Mouse (Mus musculus): ENCODE data around the gene Adcy2. TPM values are rescaled to one million over a fixed set of nuclear protein-coding genes. Genes with fewer than 3 reads are reported as not detected.

Adcy2 gene
- polyA plus RNA-seq, 1 experiment from 2014 or later: 0.63 TPM

DNA sequence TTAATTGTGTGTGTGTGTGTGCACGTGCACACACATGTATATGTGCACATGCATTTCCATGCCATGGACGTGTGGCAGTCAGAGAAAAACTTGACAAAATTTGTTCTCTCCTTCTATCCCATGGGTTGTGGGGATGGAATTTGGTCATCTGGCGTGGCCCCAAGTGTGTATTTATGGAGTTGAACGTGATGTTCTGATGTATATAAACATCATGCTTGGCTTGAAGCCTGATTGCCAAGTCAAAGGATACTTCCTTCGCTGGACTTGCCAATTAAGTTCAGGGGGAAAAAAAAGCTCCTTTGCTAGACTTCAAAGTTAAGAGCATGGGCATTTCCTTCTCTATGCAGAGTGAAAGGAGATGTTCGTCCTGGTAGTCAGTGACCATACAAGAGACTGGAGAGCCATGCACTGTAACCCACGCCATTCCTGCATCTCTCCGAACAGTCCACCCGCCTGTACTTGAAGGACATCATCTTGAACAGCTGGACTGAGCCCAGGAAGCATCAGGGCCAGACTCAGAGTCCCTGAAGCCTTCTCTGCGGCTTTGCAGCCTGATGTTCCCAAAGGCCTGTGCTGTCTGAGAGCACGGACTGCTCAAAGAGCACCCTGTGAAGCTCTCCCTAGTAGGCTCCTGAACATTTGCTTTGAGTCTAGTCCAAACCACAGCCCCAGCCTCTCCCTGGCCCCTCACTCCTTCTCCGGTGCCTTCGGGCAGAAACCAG is 178.3 kb downstream of the Adcy2 start:
- H3K9ac ChIP-seq: no peak overlapping the region
- H3K36me3 ChIP-seq: no peaks in the 10 kb centered on the region
- H3K4me1 ChIP-seq: no peaks in the 10 kb centered on the region
- no peak overlapping the region for H3K27ac ChIP-seq (replicated peaks)
- H3K27me3 ChIP-seq (replicated peaks): no peaks in the 10 kb centered on the region
- 71% methylated on average over 13 of the region's 13 CpGs for WGBS
- H3K4me2 ChIP-seq: no peak overlapping the region
- ATAC-seq (ENCODE audit: extremely low read depth, insufficient number of reproducible peaks, low FRiP score, low TSS enrichment): no peak
- 0 out of 2 replicates have a peak, but pooled peaks cover 3% of the 10 kb centered on the region for H3K9me3 ChIP-seq
- no peak overlapping the region for H3K4me3 ChIP-seq

DNA sequence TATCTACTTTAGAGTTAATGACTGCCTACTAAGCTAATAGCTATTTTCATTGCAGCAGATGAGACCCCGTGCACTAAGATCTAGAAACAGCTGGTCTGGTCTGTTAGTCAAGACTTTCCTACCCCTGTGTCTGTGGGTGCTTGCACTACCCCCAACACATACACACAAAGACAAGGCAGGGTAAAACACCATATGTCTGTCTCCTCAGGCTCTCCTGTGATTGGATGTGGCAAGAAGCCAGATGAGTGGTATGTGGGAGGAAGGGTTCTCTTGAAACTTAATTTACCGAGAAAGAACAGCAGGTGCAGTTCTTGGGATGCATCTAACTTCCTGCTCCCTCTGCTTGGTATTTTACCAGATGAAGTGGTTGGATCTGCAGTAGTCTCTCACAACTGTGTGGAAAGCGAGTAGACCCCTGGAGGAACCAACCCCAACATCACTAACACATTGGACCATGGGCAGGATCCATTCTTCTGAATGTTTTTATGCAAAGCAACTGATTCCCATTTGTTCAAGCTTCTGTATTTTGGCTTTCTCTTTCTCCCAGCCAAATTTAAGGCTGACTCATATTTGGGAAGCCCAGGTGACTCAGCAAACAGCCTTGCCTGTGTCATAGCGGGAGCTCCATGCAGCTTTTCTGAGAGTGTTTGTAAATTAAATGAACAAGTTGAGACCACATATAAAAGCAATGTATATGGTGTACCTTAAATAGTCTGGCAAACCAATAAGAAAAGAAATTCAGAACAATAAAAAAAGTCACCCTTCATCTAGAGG is 183.4 kb downstream of the Adcy2 start:
- Histone ChIP-seq H3K36me3 (no peaks in the 10 kb centered on the region), H3K27me3 (replicated peaks) (no peaks in the 10 kb centered on the region), H3K9ac (no peak overlapping the region), H3K9me3 (no peaks in the 10 kb centered on the region), H3K27ac (replicated peaks) (no peak overlapping the region), H3K4me2 (no peak overlapping the region), H3K4me1 (no peaks in the 10 kb centered on the region), H3K4me3 (no peak overlapping the region)
- 73% methylated on average over 4 of the region's 4 CpGs for WGBS
- ATAC-seq (ENCODE audit: extremely low read depth, insufficient number of reproducible peaks, low FRiP score, low TSS enrichment): no peak

DNA sequence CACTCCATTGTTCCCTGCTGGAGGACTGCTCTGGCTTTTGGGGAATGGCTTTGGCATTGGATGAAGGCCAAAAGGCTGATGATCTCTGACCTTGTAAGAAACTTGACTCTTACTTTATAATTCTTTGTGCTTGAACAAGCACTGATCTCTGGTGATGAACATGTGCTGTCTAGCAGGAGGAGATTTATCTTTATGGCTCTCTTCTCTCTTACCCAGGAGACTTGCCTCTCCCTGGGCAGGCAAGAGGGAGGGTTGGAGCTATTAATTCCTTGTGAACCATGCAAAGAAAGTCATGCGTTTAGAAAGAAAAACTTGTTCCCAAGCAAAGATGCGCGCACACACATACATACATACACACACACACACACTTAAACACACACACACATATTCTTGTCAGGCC is 188.2 kb downstream of the Adcy2 start:
- no peak overlapping the region for H3K9ac ChIP-seq
- 93% methylated on average over 3 of the region's 3 CpGs for WGBS
- H3K36me3 ChIP-seq: no peaks in the 10 kb centered on the region
- no peak for ATAC-seq (ENCODE audit: extremely low read depth, insufficient number of reproducible peaks, low FRiP score, low TSS enrichment)
- no peak overlapping the region for H3K4me2 ChIP-seq
- no peaks in the 10 kb centered on the region for H3K9me3 ChIP-seq
- H3K27ac ChIP-seq (replicated peaks): no peak overlapping the region
- no peaks in the 10 kb centered on the region for H3K27me3 ChIP-seq (replicated peaks)
- H3K4me1 ChIP-seq: no peaks in the 10 kb centered on the region
- H3K4me3 ChIP-seq: no peak overlapping the region

DNA sequence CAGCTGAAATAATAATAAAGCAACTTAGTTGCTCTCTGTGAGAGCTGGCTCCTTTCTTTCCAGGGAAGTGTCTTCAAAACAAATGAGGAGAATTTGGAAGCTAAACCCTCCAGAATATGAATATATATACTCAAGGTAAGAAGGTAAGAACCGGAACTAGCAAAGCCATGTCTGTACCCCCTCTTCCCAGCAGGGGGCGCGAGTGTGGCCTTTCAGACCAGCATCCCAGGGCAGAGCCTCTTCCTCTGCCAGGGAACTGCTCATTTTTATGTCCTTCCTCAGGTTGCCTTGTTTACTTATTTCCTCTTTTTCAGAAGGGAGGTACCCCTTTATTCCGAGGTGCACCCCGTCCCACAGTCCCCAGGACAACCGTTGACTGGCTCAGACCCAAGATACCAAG is 199.6 kb downstream of the Adcy2 start:
- no peak overlapping the region for H3K9ac ChIP-seq
- ATAC-seq (ENCODE audit: extremely low read depth, insufficient number of reproducible peaks, low FRiP score, low TSS enrichment): no peak
- H3K4me3 ChIP-seq: no peak overlapping the region
- H3K36me3 ChIP-seq: no peaks in the 10 kb centered on the region
- no peaks in the 10 kb centered on the region for H3K9me3 ChIP-seq
- H3K27ac ChIP-seq (replicated peaks): no peak overlapping the region
- no peaks in the 10 kb centered on the region for H3K27me3 ChIP-seq (replicated peaks)
- WGBS: 48% methylated on average over 6 of the region's 6 CpGs
- no peaks in the 10 kb centered on the region for H3K4me1 ChIP-seq
- no peak overlapping the region for H3K4me2 ChIP-seq

DNA sequence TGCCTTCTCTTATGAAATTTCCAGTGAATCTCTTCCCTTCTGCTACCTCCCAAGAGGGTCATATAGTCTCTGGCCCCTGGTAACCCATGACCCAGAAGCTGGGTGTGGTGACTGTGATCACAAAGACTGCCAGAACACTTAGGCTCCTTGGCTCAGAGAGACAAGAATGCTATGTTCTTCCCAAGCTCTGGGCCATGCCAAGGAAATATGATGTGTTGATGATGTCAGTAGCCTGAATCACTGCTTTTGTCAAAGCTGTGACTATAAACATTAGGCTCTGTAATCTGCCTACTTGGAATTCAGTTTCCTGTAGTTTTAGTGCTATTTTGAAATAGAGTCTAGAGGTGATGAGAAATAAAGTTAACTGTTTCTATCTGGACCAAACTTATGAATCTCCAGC is 206.1 kb downstream of the Adcy2 start:
- no peak overlapping the region for H3K27ac ChIP-seq (replicated peaks)
- H3K9ac ChIP-seq: no peak overlapping the region
- H3K27me3 ChIP-seq (replicated peaks): no peaks in the 10 kb centered on the region
- no peaks in the 10 kb centered on the region for H3K4me1 ChIP-seq
- H3K4me2 ChIP-seq: no peak overlapping the region
- ATAC-seq (ENCODE audit: extremely low read depth, insufficient number of reproducible peaks, low FRiP score, low TSS enrichment): no peak
- H3K36me3 ChIP-seq: no peaks in the 10 kb centered on the region
- no peak overlapping the region for H3K4me3 ChIP-seq
- H3K9me3 ChIP-seq: peaks cover 8% of the 10 kb centered on the region; the same call in 1 of the 2 replicates

DNA sequence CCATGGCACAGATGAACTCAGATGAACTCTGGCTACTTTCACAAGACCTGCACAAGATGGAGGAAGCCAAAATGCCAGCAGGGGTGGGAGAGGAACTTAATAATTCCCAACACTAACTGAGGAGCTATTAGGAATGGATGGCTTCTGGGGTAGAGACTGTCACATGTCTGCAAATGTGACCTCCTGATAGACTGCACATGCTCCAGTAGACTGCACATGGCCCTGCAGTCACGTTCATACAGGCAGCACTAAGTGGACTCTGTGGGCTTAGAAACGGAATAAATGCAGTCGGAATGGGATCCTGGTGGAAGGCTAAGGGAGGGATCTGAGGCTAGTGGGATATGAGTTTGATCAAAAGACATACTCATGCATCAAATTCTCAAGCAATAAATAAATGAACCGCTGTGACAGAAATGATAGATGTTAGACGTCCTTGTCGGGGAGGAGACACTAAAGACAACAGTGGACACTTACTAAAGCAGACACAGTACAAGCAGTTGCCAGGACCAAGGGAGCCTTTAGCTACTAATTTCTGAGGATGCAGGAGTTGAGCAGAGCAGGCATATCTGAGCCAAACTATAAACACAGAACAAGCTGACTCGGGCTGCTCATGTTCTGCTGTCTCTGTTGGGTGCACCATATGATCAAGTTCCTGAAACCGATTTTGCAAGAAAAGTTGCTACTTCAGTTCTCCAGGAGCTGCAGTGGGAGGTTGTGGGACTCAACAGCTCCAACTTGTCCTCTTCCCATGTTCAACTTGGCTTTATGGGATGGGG is 211.9 kb downstream of the Adcy2 start:
- H3K4me3 ChIP-seq: no peak overlapping the region
- ATAC-seq (ENCODE audit: extremely low read depth, insufficient number of reproducible peaks, low FRiP score, low TSS enrichment): no peak
- no peak overlapping the region for H3K4me2 ChIP-seq
- WGBS: 80% methylated on average over 8 of the region's 8 CpGs
- no peak overlapping the region for H3K27ac ChIP-seq (replicated peaks)
- no peaks in the 10 kb centered on the region for H3K4me1 ChIP-seq
- H3K9me3 ChIP-seq: peaks cover 8% of the 10 kb centered on the region; the same call in 1 of the 2 replicates
- H3K9ac ChIP-seq: no peak overlapping the region
- no peaks in the 10 kb centered on the region for H3K27me3 ChIP-seq (replicated peaks)
- H3K36me3 ChIP-seq: no peaks in the 10 kb centered on the region

DNA sequence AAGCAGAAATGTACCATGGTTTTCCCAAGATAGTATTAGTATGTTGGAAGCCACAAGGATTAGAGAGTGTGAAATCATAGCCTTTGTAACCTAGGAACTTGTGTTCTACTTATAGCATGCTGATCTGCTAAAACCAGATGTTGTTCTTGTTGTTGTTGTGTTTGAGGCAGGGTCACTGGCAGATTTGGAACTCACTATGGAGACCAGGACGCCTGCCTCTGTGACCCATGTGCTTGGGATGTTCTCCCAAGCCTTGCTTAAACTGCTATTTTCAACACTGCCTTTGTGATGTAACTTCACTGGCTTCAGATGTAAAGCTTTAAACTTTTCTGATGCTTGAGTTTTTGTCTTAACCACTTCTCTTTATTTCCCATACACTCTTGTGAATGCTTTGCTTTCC is 216.2 kb downstream of the Adcy2 start:
- no peaks in the 10 kb centered on the region for H3K9me3 ChIP-seq
- no peak for ATAC-seq (ENCODE audit: extremely low read depth, insufficient number of reproducible peaks, low FRiP score, low TSS enrichment)
- no peak overlapping the region for H3K4me2 ChIP-seq
- 45% methylated on average over 1 of the region's 1 CpGs for WGBS
- no peak overlapping the region for H3K4me3 ChIP-seq
- no peaks in the 10 kb centered on the region for H3K36me3 ChIP-seq
- no peak overlapping the region for H3K27ac ChIP-seq (replicated peaks)
- H3K27me3 ChIP-seq (replicated peaks): no peaks in the 10 kb centered on the region
- H3K9ac ChIP-seq: no peak overlapping the region
- no peaks in the 10 kb centered on the region for H3K4me1 ChIP-seq

DNA sequence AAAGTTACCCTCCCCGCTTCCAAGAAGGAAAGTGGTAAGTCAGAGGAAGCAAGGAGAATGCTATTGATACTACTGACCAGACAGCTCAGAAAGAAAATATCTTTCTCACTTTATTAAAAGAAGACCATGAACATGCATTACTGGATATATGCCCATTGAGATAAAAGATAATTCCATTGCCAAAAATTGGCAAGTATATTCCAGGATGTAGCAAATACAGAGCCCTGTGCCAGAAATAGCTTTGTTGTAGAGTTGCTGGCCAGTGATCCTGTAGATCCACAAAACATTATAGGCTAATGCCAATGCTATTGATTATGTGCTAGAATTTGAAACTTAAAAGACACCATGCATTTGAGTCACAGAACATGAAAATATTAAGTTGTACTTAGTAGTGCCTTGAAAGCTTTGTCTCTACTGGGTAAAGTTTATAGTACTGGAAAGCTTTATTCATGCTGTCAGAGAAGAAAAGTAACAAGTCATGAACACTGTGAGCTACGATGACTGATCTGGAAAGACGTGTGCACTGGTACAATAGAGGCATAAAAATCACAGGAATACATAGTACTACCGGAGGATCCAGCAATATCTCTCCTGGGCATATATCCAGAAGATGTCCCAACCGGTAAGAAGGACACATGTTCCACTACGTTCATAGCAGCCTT is 221.2 kb downstream of the Adcy2 start:
- Histone ChIP-seq H3K9me3 (no peaks in the 10 kb centered on the region), H3K9ac (no peak overlapping the region), H3K27me3 (replicated peaks) (no peaks in the 10 kb centered on the region), H3K4me2 (no peak overlapping the region), H3K36me3 (no peaks in the 10 kb centered on the region), H3K4me1 (no peaks in the 10 kb centered on the region), H3K27ac (replicated peaks) (no peak overlapping the region), H3K4me3 (no peak overlapping the region)
- WGBS: 72% methylated on average over 6 of the region's 6 CpGs
- ATAC-seq (ENCODE audit: extremely low read depth, insufficient number of reproducible peaks, low FRiP score, low TSS enrichment): no peak; the same call in 1 of the 2 replicates

DNA sequence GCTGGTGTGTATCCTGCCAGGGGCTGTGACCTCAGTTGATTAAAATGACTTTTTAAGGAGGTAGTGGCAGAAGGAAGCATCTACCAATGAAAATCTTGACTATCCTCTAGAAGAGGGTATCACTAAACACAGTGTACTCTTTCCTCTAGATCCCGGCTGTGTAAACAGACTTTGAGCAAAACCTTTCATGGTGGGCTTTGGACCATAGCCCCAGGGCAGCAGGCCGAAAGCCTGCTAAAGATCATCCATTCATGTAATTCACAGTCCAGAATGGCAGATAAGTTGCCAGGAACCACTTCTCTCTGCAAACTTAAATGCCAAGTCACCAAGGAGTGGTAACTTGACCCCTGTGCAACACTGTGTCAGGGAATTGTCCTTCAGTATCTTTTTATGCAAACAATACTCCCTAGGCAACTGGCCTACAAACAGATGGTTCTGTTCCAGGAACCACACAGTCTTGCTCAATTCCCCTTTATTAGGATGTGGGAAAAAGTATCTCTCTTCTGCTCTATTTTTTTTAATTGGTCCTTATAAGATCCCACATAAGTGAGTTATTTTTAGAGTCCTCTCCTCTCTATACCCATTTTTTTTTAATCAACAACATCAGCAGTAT is 225.6 kb downstream of the Adcy2 start:
- no peak overlapping the region for H3K4me2 ChIP-seq
- 63% methylated on average over 2 of the region's 2 CpGs for WGBS
- H3K27me3 ChIP-seq (replicated peaks): no peaks in the 10 kb centered on the region
- H3K4me1 ChIP-seq: no peaks in the 10 kb centered on the region
- H3K27ac ChIP-seq (replicated peaks): no peak overlapping the region
- H3K4me3 ChIP-seq: no peak overlapping the region
- no peak for ATAC-seq (ENCODE audit: extremely low read depth, insufficient number of reproducible peaks, low FRiP score, low TSS enrichment)
- H3K36me3 ChIP-seq: no peaks in the 10 kb centered on the region
- no peaks in the 10 kb centered on the region for H3K9me3 ChIP-seq
- no peak overlapping the region for H3K9ac ChIP-seq

DNA sequence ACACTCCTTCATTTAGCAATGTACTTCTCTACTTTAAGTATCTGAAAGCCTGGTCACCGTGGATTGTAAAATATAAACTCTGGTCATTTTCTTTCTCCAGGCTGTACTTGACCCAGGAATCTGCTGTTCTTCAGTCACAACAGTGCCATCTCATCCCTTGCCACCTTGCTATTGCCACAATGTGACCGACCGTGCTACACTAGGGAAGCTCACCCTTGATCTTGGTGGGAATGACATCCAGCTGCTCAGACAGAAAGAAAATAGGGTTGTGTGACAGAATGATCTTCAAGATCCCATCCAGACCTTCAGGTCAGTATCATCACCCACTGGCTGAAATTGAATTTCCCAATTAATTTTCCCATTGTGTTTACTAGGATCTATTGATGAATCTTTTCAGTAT is 230.8 kb downstream of the Adcy2 start:
- 69% methylated on average over 3 of the region's 3 CpGs for WGBS
- no peak for ATAC-seq (ENCODE audit: extremely low read depth, insufficient number of reproducible peaks, low FRiP score, low TSS enrichment)

More for the DNA sequence above, 230.8 kb downstream of the Adcy2 start:
- Histone ChIP-seq H3K27me3 (replicated peaks) (no peaks in the 10 kb centered on the region), H3K9ac (no peak overlapping the region), H3K9me3 (no peaks in the 10 kb centered on the region), H3K4me1 (no peaks in the 10 kb centered on the region), H3K27ac (replicated peaks) (no peak overlapping the region), H3K36me3 (no peaks in the 10 kb centered on the region), H3K4me2 (no peak overlapping the region), H3K4me3 (no peak overlapping the region)

Measured in heart, embryonic 13.5 days (tissue).